Mouse (Mus musculus): ENCODE data around the gene Hist1h1c. TPM values are rescaled to one million over a fixed set of nuclear protein-coding genes. Genes with fewer than 3 reads are reported as not detected.
A peak's percentile ranks its signal among the peaks of the same experiment; 100 is the strongest.
"Not testable (repeated sequence)": the region's sequence is repeated elsewhere in the genome, so short reads cannot be mapped to it uniquely, and the experiment has no call there.

Hist1h1c gene
- total RNA-seq, 2 experiments from 2014 or later = 47.0 to 47.3 TPM

GRCm38 (mm10) chr13:23760240-23760971, 21.8 kb downstream of the Hist1h1c start:
- DNase-seq (ENCODE audit: low spot score in 2 of 2) = peak in 1 of 2 experiments; percentile 28

DNA sequence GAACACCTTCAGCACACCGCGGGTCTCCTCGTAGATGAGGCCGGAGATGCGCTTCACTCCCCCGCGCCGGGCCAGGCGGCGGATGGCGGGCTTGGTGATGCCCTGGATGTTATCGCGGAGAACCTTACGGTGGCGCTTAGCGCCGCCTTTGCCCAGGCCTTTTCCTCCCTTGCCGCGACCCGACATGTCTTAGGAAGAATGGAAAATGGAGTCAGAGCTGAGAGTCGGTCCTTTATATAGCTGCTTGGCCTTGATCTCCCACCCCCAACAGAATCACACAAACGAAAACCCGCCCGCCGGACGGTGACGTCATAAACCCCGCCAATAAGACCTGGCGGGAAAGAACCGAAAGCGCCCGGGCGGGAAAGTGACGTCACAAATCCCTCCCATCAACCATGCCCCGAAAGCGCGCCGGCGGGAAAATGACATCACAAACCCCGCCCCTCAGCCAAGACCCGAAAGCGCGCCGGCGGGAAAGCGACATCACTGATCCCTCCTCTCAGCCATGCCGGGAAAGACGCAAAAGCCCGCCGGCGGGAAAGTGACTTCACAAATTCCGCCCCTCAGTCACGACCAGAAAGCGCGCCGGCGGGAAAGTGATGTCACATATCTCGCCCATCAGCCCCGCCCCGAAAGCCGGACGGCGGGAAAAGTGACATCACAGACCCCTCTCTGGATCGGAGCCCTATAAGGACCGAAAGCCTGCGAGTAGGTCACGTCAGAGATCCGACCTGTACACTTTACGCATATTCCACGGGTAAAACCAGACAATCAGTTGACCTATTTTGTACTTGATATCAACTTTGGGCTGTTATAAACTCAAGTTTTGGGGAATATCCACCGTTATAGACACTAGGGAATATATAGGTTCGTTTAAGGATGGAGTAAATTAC, 22.6 kb downstream of the Hist1h1c start, which contains the start of gene Hist1h4a:
Hist1h4a (minus strand) TSS at position 259 of the 893 bp plus-strand sequence.
- peak; percentile 97 to 98 for DNase-seq (ENCODE audit: low spot score in 2 of 2)

GRCm38 (mm10) chr13:23761871-23762821, 23.5 kb downstream of the Hist1h1c start, which contains the start of gene Hist1h3a:
Gene Hist1h3a (minus strand): TSS chr13:23762386.
- DNase-seq (ENCODE audit: low spot score in 2 of 2) = peak in 1 of 2 experiments; percentile 85

DNA sequence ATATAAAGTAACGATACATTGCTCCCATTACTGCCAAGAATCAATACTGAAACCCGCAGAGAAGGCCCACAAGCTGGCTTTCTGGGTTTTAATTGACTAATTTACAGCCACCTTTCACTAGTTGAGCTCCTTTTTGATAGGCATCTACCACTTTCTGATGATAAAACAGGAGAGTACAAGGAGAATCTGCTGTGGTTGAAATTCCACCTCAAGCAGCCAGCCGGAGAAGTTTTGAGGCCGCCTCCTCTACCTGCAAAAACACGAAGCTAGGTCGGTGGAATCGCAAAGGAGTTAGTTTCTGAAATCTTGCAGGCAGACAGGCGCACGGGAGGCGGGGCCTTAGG, 24.6 kb downstream of the Hist1h1c start:
- no peak for DNase-seq (ENCODE audit: low spot score in 2 of 2)

- peak; percentile 63 to 84 for DNase-seq (ENCODE audit: low spot score in 2 of 2)
Measured at GRCm38 (mm10) chr13:23763586-23764323, 25.1 kb downstream of the Hist1h1c start, which contains the start of gene Hist1h1a. Gene Hist1h1a (plus strand): TSS chr13:23763666.

- DNase-seq (ENCODE audit: low spot score in 2 of 2) = no peak
Measured at GRCm38 (mm10) chr13:23764324-23765171, 25.9 kb downstream of the Hist1h1c start.

DNA sequence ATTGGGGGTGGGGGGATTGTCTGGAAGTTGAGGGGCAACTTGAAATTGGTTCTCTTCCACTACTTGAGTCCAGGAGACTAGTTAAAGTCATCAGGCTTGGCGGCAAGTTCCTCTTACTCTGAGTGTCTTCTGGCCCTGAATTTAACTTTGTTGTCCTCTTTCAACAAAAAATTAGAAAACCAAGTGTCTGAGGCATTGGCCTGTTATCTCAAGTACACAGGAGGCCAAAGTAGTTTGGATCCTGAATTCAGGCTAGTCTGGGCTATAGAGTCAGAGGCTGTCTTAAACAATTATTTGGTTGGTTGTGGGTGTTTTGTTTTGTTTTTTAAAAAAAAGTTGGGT, 26.5 kb downstream of the Hist1h1c start:
- no peak for DNase-seq (ENCODE audit: low spot score in 2 of 2)

GRCm38 (mm10) chr13:23766772-23767171, 28.2 kb downstream of the Hist1h1c start:
- no peak for DNase-seq (ENCODE audit: low spot score in 2 of 2)

- no peak for DNase-seq (ENCODE audit: low spot score in 2 of 2)
Measured at GRCm38 (mm10) chr13:23768834-23769397, 30.3 kb downstream of the Hist1h1c start.

GRCm38 (mm10) chr13:23769613-23770012, 31.0 kb downstream of the Hist1h1c start, which contains the start of gene Trim38:
Gene Trim38 (plus strand): TSS chr13:23769913.
- DNase-seq (ENCODE audit: low spot score in 2 of 2) = not testable (repeated sequence)

DNA sequence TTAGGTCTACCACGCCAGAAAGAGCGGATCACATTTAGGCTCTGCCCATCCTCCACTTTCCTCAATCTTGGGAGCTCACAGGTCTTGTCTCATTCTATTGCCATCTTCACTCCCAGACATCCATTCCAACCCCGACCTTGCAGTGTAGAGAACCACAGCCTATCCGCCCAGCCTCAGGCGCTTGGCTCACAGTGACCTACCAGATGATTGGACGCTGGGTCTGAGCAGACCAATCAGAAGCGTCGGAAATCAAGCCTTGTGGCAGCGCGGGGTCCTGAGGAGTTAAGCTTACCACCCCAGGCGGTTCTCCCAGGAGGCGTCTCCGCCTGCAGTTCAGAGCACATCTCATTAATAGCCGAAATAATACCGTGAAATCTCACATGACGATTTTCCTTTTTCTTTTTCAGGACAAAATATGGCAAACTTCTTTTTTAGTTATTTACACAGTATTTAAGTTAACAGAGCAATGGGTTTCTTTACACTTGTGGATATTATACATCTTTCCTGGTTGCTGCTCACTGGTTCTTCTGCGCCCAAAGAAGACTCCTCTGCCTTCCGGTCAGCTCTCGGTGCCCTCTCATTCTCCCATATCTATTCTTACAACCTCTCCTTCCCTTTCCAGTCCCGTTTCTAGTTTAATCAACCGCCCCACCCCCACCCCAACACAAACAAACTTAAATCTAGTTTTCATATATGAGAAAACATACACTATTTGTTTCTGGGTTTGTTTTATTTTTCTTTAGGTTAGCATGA, 34.1 kb downstream of the Hist1h1c start:
- DNase-seq (ENCODE audit: low spot score in 2 of 2) = peak; percentile 47 to 58

DNA sequence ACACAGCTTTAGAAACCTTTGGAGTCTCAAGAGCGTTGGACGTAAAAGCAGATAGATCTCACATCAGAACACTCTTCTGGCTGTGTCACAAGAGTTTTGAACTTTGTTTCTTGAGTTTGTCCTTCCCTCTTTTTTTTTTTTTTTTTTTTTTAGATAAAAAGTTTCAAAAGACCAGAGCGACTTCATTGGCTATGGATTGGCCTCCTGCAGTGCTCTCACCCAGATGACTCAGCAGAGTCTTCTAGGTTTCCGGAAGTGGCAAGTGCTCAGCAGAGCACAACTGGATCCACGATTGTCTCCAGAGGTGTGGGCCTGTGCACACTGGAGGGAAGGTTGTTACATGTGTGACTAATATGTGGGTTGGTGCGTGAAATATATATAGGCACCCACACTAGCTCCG, 39.7 kb downstream of the Hist1h1c start:
- DNase-seq (ENCODE audit: low spot score in 2 of 2) = no peak

DNA sequence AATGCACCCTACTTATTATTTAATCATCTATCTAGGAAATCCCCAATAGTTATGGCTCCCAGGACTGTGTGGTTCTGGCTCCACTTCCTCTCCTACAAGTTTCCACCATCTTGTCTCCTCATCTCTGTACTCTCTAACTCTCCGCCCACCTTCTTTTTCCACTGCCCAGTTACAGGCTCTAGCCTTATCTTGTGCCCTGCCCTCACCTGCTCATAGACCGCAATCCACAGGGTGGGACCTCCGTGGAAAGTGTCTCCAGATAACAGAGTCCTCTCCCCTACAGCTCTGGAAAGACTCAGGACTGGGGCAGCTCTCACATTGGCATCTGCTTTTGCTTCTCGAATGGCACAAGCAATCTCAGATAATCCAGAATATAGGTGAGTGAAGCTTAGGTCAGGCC, 40.4 kb downstream of the Hist1h1c start:
- no peak for DNase-seq (ENCODE audit: low spot score in 2 of 2)

Small RNAs within 50 kb of the gene (microRNA-seq; reads per million reads assigned to microRNA genes)
- 0 reads per million in 2 experiments for gene Gm44314
- 0 reads per million in 2 experiments for gene Gm44484

Other genes starting within 250 kb of the Hist1h1c start
- 1 to 10 TPM in 1 of 2 experiments, under 1 TPM in 1; 0.91 to 1.4 TPM for gene Btn2a2, start 250.0 kb upstream of the Hist1h1c start, total RNA-seq (2021)
- gene Hist1h4h, start 207.8 kb upstream of the Hist1h1c start, total RNA-seq (2021) = 100 to 1,000 TPM; 331 to 357 TPM
- gene Hist1h2af, start 204.9 kb upstream of the Hist1h1c start, total RNA-seq (2021) = 1 to 10 TPM in 1 of 2 experiments, not detected in 1; 3.0 TPM
- gene Hist1h3g, start 203.4 kb upstream of the Hist1h1c start, total RNA-seq (2021) = 1 to 10 TPM; 2.1 to 4.9 TPM
- under 1 TPM; 0.43 to 0.54 TPM for gene Hist1h2bh, start 195.4 kb upstream of the Hist1h1c start, total RNA-seq (2021)
- 10 to 100 TPM; 15.1 to 16.5 TPM for gene Hist1h3f, start 194.8 kb upstream of the Hist1h1c start, total RNA-seq (2021)
- 100 to 1,000 TPM; 135 to 161 TPM for gene Hist1h4f, start 187.2 kb upstream of the Hist1h1c start, total RNA-seq (2021)
- gene Hist1h1d, start 185.5 kb upstream of the Hist1h1c start, total RNA-seq (2021) = 1 to 10 TPM; 3.1 to 4.0 TPM
- gene Hist1h3e, start 176.4 kb upstream of the Hist1h1c start, total RNA-seq (2021) = 10 to 100 TPM; 39.8 to 44.6 TPM
- gene Hist1h2ae, start 167.6 kb upstream of the Hist1h1c start, total RNA-seq (2021) = 1 to 10 TPM; 3.9 to 8.2 TPM
- 10 to 100 TPM; 58.3 to 66.2 TPM for gene Hist1h2bg, start 167.4 kb upstream of the Hist1h1c start, total RNA-seq (2021)
- gene Hist1h2bf, start 164.6 kb upstream of the Hist1h1c start, total RNA-seq (2021) = 10 to 100 TPM; 24.1 to 24.2 TPM
- 1 to 10 TPM; 3.8 to 7.1 TPM for gene Hist1h2ad, start 164.4 kb upstream of the Hist1h1c start, total RNA-seq (2021)
- gene Hist1h3d, start 163.0 kb upstream of the Hist1h1c start, total RNA-seq (2021) = 10 to 100 TPM; 11.8 to 13.6 TPM
- gene Hist1h4d, start 157.2 kb upstream of the Hist1h1c start, total RNA-seq (2021) = 100 to 1,000 TPM; 152 to 153 TPM
- 10 to 100 TPM; 10.2 to 11.3 TPM for gene Hist1h2be, start 117.7 kb upstream of the Hist1h1c start, total RNA-seq (2021)
- gene Hist1h1e, start 116.2 kb upstream of the Hist1h1c start, total RNA-seq (2021) = 10 to 100 TPM; 41.8 to 45.0 TPM
- 1 to 10 TPM; 2.3 to 3.4 TPM for gene Hist1h2ac, start 54.9 kb upstream of the Hist1h1c start, total RNA-seq (2021)
- 10 to 100 TPM; 53.5 to 63.1 TPM for gene Hist1h2bc, start 54.6 kb upstream of the Hist1h1c start, total RNA-seq (2021)
- gene Hist1h1t, start 43.0 kb upstream of the Hist1h1c start, total RNA-seq (2021) = not detected
- 100 to 1,000 TPM; 104 to 112 TPM for gene Hist1h4c, start 40.4 kb upstream of the Hist1h1c start, total RNA-seq (2021)
- gene Hfe, start 28.0 kb upstream of the Hist1h1c start, total RNA-seq (2021) = 1 to 10 TPM; 4.1 to 4.2 TPM
- under 1 TPM; 0.62 to 0.63 TPM for gene Hist1h3c, start 6.8 kb downstream of the Hist1h1c start, total RNA-seq (2021)
- 10 to 100 TPM; 15.7 to 19.5 TPM for gene Hist1h2bb, start 7.9 kb downstream of the Hist1h1c start, total RNA-seq (2021)
- gene Hist1h2ab, start 12.3 kb downstream of the Hist1h1c start, total RNA-seq (2021) = 10 to 100 TPM; 28.1 to 35.2 TPM
- gene Hist1h3b, start 13.5 kb downstream of the Hist1h1c start, total RNA-seq (2021) = 1 to 10 TPM; 7.6 to 9.4 TPM
- gene Hist1h4b, start 18.2 kb downstream of the Hist1h1c start, total RNA-seq (2021) = 10 to 100 TPM; 73.0 to 74.7 TPM
- 10 to 100 TPM; 42.9 to 49.4 TPM for gene Hist1h4a, start 22.4 kb downstream of the Hist1h1c start, total RNA-seq (2021)
- gene Hist1h3a, start 23.6 kb downstream of the Hist1h1c start, total RNA-seq (2021) = 10 to 100 TPM; 27.5 to 33.9 TPM
- 10 to 100 TPM; 15.7 to 16.5 TPM for gene Hist1h1a, start 24.9 kb downstream of the Hist1h1c start, total RNA-seq (2021)
- gene Trim38, start 31.1 kb downstream of the Hist1h1c start, total RNA-seq (2021) = not detected
- gene Slc17a2, start 68.2 kb downstream of the Hist1h1c start, total RNA-seq (2021) = not detected
- not detected for gene Slc17a3, start 100.6 kb downstream of the Hist1h1c start, total RNA-seq (2021)
- gene Slc17a1, start 128.9 kb downstream of the Hist1h1c start, total RNA-seq (2021) = not detected
- gene Slc17a4, start 176.2 kb downstream of the Hist1h1c start, total RNA-seq (2021) = not detected
- gene Hist1h2ba, start 195.3 kb downstream of the Hist1h1c start, total RNA-seq (2021) = not detected
- not detected for gene Hist1h2aa, start 195.7 kb downstream of the Hist1h1c start, total RNA-seq (2021)

All from layer of hippocampus, adult 18-20 months (tissue).